Mouse (Mus musculus): ENCODE data around the gene Gpr180.

Gene Gpr180

DNA sequence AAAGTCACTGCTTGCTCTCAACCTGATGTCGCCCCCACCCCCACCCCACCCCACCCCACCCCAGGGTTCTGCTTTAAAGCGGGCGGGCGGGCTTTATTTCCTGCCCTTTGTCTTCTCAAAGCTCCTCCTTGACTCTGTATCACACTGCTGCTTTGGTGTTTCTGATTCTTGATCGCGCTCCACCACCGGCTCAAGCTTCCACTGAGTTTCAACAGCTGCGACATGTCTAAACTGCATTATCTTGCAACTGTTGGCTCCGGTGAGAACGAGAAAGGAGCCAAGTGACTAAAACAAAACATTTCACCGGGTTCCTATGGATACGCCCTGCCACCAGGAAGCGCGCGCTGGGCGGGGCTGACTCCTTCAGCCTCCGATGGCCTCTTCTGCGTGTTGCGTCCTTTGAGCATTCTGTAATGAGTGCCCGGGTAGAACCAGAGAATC, 43.2 kb downstream of the Gpr180 start:
- ChIA-PET CTCF (interaction anchor here in 3 of 4 experiments (0.6 to 2.2 kb wide), 7 partner anchors 9 to 807 kb away, joined by 3 to 6 read pairs (median 3); no protein-coding TSS in a partner anchor), POLR2A (interaction anchor here in 1 of 4 experiments (0.6 to 1.5 kb wide), 4 partner anchors 18 to 1532 kb away, joined by 3 to 6 read pairs (median 4); no protein-coding TSS in a partner anchor)

DNA sequence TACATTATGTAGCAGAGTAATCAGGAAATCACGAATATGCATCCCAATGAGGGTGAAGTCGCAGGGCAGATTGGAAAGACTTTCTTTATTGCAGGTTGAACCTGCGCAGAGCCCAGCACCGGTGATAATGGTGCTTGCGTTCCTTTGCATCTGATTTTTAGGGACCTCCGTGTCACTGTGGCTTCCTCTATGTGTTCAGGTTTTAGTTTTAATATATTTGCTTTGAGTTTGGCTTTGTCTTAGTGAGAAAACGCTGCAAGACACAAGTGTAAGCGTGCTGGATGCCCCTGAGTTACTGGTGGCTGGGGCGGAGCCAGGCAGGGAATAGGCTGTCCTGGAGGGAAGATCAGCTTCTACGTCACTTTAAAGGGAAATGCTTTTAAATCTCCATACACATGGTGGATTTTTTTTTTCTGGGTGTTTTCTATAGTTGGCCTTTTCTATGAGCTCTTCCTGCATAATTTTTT, 43.8 kb downstream of the Gpr180 start:
- CTCF ChIA-PET, result interaction anchor here in 3 of 4 experiments (0.6 to 2.2 kb wide), 3 partner anchors 10 to 24 kb away, joined by 4 to 6 read pairs (median 4); no protein-coding TSS in a partner anchor

DNA sequence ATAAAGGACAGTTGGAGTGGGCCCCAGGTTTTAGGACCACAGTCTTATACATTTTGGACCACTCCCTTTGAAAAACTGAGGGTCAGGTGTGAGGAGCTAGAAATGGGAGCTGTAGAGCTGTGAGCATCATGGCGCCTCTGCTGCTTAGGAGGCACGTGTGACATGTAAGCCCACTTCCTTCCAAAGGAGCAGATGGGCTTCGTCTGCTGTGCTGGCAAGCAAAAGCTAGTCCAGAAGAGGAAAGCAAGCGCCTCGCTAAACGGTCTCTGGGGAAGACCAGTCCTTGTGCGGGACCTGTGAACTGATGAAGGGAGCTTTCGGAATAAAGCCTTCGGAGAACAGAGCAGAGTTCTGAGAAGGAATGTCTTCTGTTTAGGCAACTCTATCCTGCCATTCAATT, 54.5 kb downstream of the Gpr180 start:
- ChIA-PET CTCF (interaction anchor here in 1 of 4 experiments (1.0 kb wide), 1 partner anchor 12 kb away, joined by 3 read pairs; no protein-coding TSS in a partner anchor), POLR2A (no interaction called here)

More for the DNA sequence above, 43.8 kb downstream of the Gpr180 start:
- POLR2A ChIA-PET, result interaction anchor here in 1 of 4 experiments (1.0 to 1.5 kb wide), 2 partner anchors 19 to 95 kb away, joined by 3 read pairs; no protein-coding TSS in a partner anchor

DNA sequence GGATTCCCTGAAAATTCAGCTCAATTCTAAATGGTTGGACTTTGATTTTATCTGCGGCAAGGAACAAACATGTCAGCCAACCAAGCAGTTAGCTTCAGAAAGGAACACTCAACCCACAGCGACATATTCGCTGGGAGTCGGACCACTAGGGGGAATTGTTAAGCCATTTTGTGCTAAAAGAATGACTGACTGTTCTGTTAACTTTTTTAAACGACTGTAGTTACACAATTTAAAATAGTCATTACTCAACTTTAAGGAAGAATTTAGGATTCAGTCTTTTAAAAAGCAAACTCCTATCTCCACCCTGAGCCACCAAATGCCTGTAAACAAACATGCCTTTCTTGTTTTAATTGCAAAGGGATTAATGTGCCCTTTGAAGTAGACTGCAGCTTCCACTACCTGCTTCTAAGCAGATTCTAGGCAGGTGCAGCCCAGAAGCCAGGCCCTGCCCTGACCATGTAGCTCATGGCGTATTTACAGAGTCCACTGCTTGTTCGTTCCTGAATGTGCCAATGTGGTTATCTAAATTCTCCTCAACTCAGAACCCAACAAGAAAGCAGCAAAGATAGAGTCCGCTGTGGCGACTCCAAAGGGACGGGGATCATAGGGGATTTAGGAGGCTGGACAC, 56.2 kb downstream of the Gpr180 start:
- POLR2A ChIA-PET, result interaction anchor here in 1 of 4 experiments (0.6 to 1.1 kb wide), 2 partner anchors 10 to 127 kb away, joined by 3 to 4 read pairs; no protein-coding TSS in a partner anchor
- CTCF ChIA-PET, result interaction anchor here in 3 of 4 experiments (0.6 to 1.4 kb wide), 6 partner anchors 10 to 36 kb away, joined by 3 to 5 read pairs (median 4); no protein-coding TSS in a partner anchor

DNA sequence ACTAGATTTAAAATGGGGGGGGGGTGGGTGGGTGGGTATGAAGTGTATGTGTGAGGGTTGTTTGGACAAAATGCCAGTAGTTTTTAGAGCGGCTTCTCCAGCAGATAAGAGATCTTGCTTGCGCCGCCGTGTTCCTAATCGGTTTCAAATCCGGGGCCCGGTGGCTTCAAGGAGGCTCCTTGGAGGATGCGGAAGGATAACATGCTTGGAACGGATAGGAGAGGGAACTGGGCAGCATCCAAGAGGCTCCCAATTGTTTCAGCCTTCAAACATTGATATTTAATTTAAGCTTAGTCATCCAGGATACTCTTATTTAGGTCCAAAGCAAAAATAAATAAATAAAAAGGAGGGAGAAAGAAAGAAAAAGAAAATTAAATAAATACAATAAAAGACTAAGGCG, 56.7 kb downstream of the Gpr180 start:
- ChIA-PET POLR2A (interaction anchor here in 1 of 4 experiments (0.6 to 1.1 kb wide), 2 partner anchors 11 to 128 kb away, joined by 3 to 4 read pairs; no protein-coding TSS in a partner anchor), CTCF (interaction anchor here in 2 of 4 experiments (1.2 to 1.4 kb wide), 3 partner anchors 9 to 36 kb away, joined by 3 to 5 read pairs (median 4); no protein-coding TSS in a partner anchor)

DNA sequence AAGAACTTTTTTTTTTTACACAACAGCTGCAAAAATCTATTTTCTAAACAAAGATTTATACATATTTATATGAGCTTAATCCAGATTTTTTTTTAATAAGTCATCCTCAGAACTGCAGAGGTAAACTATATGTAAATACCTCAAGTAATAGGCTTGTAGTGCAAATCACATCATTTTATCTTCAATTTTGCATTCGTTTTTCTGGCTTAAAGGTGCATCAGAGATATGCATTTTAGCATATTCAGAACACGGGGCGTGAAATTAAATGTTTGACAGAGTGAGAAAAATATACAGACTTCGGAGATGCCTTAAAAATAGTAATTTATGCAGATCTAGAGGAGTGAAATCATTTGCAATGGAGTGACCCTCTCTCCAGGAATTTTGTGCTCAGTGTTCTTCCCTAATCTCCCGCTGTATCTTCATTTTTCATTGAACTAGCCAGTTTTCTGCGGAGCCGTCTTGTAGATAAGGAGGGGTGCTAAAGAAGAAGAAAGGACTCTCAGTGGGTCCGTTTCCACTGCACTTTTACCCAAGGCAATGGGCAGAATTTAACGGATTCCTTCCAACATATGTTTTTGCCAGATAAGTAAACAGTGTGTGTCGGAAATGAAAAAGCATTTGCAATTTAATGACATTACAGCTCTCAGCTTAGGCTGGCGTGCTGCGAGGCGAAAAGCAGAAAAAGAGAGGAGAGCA, 57.4 kb downstream of the Gpr180 start:
- ChIA-PET CTCF (interaction anchor here in 2 of 4 experiments (0.9 to 1.3 kb wide), 2 partner anchors 9 to 13 kb away, joined by 3 to 4 read pairs; no protein-coding TSS in a partner anchor), POLR2A (interaction anchor here in 1 of 4 experiments (1.1 to 1.2 kb wide), 2 partner anchors 11 to 17 kb away, joined by 3 read pairs; no protein-coding TSS in a partner anchor)

DNA sequence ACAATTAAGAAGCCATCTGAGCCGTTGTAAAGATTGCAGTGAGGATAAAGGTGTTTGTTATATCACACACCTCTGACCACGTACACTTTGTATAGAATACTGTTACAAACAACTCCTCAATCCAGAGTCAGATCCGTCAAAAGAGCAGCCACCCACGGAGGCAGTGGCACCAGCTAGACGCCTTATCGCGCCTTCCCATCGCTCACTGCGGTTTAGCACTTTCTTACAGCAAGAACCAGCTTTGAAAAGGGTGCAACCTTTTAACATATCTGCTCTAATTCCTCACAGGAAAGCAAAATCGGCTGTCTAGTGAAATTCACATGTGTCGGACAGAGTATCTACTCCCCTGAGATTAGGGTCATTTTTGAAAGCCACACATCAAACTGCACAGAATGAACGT, 60.1 kb downstream of the Gpr180 start:
- POLR2A ChIA-PET, result no interaction called here
- CTCF ChIA-PET, result no interaction called here

DNA sequence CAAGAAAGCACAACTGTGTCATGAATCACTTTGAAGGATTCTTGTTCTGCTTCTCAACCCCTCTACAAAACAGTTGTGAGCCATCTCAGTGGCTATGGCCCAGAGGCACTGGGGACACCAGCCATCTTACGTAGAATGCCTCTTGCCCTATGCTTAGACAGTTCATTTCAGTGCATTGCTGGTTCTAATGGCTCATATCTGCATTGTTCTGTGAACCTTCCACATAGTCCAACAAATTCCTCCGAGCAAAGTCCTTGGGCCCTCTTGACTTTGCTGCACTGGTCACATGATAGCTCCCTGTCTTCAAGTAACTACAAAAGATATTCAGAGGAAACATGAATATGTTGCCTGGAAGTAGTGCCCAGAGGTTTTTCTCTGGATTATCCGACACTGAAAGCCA, 63.8 kb downstream of the Gpr180 start:
- ChIA-PET CTCF (interaction anchor here in 1 of 4 experiments (0.7 kb wide), 1 partner anchor 699 kb away, joined by 3 read pairs; no protein-coding TSS in a partner anchor), POLR2A (no interaction called here)

DNA sequence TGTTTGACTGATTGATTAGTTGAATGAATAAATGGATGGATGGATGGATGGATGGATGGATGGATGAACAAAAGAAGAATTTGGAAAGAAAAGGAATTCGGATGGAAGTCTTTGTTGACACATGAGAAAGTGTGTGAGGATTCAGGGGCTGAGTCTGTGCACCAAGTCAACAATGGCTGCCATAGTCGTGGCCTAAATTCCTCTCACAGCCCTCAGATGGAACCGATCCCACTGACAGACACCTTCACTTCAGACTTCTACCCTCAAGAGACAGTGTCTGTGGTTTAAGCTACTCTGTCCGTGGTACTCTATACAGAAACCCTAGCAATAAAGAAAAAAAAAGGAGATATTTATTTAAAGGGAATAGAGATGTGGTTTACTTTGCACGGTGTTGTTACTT, 65.0 kb downstream of the Gpr180 start:
- POLR2A ChIA-PET, result interaction anchor here in 1 of 4 experiments (1.6 kb wide), 1 partner anchor 26 kb away, joined by 5 read pairs; no protein-coding TSS in a partner anchor
- CTCF ChIA-PET, result interaction anchor here in 2 of 4 experiments (0.6 to 1.5 kb wide), 3 partner anchors 12 to 70 kb away, joined by 3 to 6 read pairs (median 4); no protein-coding TSS in a partner anchor

DNA sequence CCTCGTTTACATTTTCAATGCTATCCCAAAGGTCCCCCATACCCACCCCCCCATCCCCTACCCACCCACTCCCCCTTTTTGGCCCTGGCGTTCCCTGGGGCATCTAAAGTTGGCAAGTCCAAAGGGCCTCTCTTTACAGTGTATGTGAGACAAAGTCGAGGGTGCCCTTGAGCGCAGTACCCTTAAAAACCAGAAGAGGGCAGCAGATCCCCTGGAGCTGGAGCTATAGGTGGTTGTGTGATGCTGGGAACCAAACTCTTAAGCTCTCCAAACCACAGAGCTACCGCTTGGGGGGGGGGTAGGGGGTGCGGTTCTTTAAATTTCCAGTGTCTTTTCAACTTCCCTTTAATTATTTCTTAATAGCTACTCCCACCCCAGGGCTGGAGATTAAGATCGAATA, 66.1 kb downstream of the Gpr180 start:
- ChIA-PET POLR2A (interaction anchor here in 3 of 4 experiments (0.6 to 1.6 kb wide), 6 partner anchors 25 to 565 kb away, joined by 3 to 7 read pairs (median 4); no protein-coding TSS in a partner anchor), CTCF (interaction anchor here (0.5 to 1.5 kb wide), 34 partner anchors 8 to 1516 kb away, joined by 3 to 9 read pairs (median 3); no protein-coding TSS in a partner anchor)

DNA sequence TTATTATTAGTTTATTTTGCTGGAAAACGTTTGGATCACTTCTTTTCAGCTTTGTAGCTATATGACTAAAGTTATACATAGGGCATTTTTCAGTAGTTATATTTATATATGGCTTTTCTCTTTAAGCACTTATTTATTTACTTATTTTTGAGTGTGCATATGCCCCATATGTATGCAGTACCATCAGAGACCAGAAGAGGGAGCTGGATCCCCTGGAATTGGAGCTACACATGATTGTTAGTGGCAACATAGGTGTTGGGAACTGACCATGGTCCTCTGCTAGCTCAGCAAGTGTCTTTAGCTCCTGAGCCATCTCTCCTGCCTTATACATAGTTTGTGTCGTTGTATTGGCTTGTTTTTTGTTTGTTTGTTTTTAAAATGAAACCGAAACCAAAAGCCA, 70.4 kb downstream of the Gpr180 start:
- CTCF ChIA-PET, result interaction anchor here (0.6 to 1.4 kb wide), 36 partner anchors 14 to 1094 kb away, joined by 3 to 9 read pairs (median 4); no protein-coding TSS in a partner anchor
- POLR2A ChIA-PET, result interaction anchor here in 2 of 4 experiments (0.6 to 0.8 kb wide), 2 partner anchors 30 to 514 kb away, joined by 3 to 4 read pairs; partner anchors contain the start of gene Sox21 (in 1 of the 2)

DNA sequence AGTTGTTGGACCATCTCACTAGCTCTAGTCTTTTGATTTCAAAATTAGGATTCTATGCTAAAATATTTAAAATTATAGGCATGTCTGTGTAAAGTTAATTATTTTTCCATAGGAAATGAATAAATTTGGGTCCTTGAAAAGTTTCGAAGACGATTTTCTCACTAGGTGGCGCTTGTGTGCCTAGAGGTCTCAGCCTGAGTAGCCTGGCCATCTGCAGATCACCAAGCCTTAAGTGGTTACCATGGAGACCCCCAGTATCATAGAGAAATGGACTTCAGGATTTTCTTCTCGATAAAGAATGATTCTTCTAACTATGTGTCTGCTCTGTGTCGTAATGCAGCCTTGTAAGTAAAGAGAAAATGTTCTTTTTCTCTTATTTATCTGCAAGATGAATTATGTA, 72.7 kb downstream of the Gpr180 start:
- POLR2A ChIA-PET, result no interaction called here

DNA sequence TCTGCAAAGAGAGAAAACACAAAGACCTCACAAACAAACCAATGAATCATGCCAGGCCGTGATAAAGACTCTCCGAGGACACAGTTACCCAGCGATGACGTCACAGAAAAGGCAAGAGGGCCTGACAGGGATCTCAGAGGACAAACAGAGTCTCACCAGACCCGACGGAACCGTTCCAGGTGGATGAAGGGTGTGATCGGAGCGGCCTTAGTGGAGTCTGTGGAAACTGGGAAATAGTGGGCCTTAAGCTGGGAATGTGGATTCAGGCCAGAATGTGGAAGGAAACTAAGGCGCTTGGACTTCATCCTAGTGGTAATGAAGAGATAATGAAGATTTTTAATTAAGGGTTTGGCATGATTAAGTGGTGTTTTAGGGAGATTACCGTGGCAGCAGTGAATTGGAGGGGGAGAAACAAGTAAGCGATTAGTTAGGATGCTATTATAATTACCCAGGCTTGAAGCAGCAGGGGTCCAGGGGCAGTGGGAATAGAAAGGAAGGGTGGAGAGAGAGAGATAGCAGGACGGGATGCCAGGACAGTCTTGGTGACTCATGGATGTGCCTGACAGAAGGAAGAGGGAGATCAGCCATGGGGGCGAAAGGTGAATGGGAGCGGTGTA, 75.3 kb downstream of the Gpr180 start:
- ChIA-PET POLR2A (no interaction called here), CTCF (interaction anchor here in 1 of 4 experiments (0.7 kb wide), 1 partner anchor 379 kb away, joined by 4 read pairs; no protein-coding TSS in a partner anchor)

More for the DNA sequence above, 72.7 kb downstream of the Gpr180 start:
- CTCF ChIA-PET, result interaction anchor here in 1 of 4 experiments (0.5 kb wide), 1 partner anchor 1575 kb away, joined by 3 read pairs; no protein-coding TSS in a partner anchor
